Mouse (Mus musculus) right cerebral cortex, adult 2 months (tissue): Measurements from ENCODE around the gene Igsf21.

Source experiments
- DNase-seq, 2 experiments: peaks; one replicate each; pipeline ENCODE4 v3.0.0; 2021 to 2022; ENCODE audit warnings: low spot score in 2 of 2

Igsf21 gene

GRCm38 (mm10) chr4:140192276-140193002 lies 54.1 kb downstream of the Igsf21 start:
- DNase-seq = no peak

GRCm38 (mm10) chr4:140189601-140190000 lies 57.0 kb downstream of the Igsf21 start:
- DNase-seq = peak; percentile 67 to 70

GRCm38 (mm10) chr4:140188626-140189025 lies 58.0 kb downstream of the Igsf21 start:
- no peak for DNase-seq

GRCm38 (mm10) chr4:140187404-140188145 lies 59.0 kb downstream of the Igsf21 start:
- DNase-seq = no peak

- no peak for DNase-seq
Measured at GRCm38 (mm10) chr4:140179576-140179975, 67.0 kb downstream of the Igsf21 start.

GRCm38 (mm10) chr4:140177055-140177454 lies 69.5 kb downstream of the Igsf21 start:
- DNase-seq = no peak

GRCm38 (mm10) chr4:140173746-140174399 lies 72.7 kb downstream of the Igsf21 start:
- DNase-seq = no peak

GRCm38 (mm10) chr4:140173084-140173483 lies 73.5 kb downstream of the Igsf21 start:
- DNase-seq = no peak

GRCm38 (mm10) chr4:140171917-140172316 lies 74.7 kb downstream of the Igsf21 start:
- DNase-seq = no peak

GRCm38 (mm10) chr4:140171189-140171588 lies 75.4 kb downstream of the Igsf21 start:
- no peak for DNase-seq

- DNase-seq = no peak
Measured at GRCm38 (mm10) chr4:140165851-140166250, 80.7 kb downstream of the Igsf21 start.

- DNase-seq = no peak
Measured at GRCm38 (mm10) chr4:140164662-140165061, 81.9 kb downstream of the Igsf21 start.

GRCm38 (mm10) chr4:140159617-140160016 lies 87.0 kb downstream of the Igsf21 start:
- DNase-seq = no peak

- no peak for DNase-seq
Measured at GRCm38 (mm10) chr4:140154899-140155463, 91.6 kb downstream of the Igsf21 start.

GRCm38 (mm10) chr4:140154484-140154883 lies 92.1 kb downstream of the Igsf21 start:
- DNase-seq = no peak

- no peak for DNase-seq
Measured at GRCm38 (mm10) chr4:140153711-140154114, 92.9 kb downstream of the Igsf21 start.

GRCm38 (mm10) chr4:140153101-140153500 lies 93.5 kb downstream of the Igsf21 start:
- peak; percentile 64 for DNase-seq

- DNase-seq = no peak
Measured at GRCm38 (mm10) chr4:140149706-140150105, 96.9 kb downstream of the Igsf21 start.

GRCm38 (mm10) chr4:140147857-140148695 lies 98.5 kb downstream of the Igsf21 start:
- DNase-seq = peak; percentile 50 to 59

- no peak for DNase-seq
Measured at GRCm38 (mm10) chr4:140147079-140147840, 99.3 kb downstream of the Igsf21 start.
